Mouse (Mus musculus) G1E (cell line): Measurements from ENCODE around the gene Rasip1. TPM values are rescaled to one million over a fixed set of nuclear protein-coding genes. Genes with fewer than 3 reads are reported as not detected.

Experiments used
- ATAC-seq: 2 replicates; pipeline ENCODE4 v1.8.0; 2016; ENCODE audit warnings: mild to moderate bottlenecking; ENCODE audit not compliant: insufficient number of reproducible peaks, poor library complexity, low FRiP score, severe bottlenecking; ENCODE audit errors: extremely low read depth
- DNase-seq: peaks from one replicate; pipeline ENCODE4 v3.0.0; 2012; ENCODE audit warnings: low spot score
- H3K27me3 ChIP-seq: 2 replicates; pipeline ENCODE4 v1.6.1; 2012; ENCODE audit warnings: mild to moderate bottlenecking, low read length, inconsistent platforms; ENCODE audit not compliant: insufficient read depth
- H3K36me3 ChIP-seq: replicated peaks from 2 replicates; pipeline ENCODE3; 2012; ENCODE audit warnings: mild to moderate bottlenecking, inconsistent platforms
- H3K4me1 ChIP-seq: 2 replicates; pipeline ENCODE4 v1.6.1; 2012; ENCODE audit warnings: low read depth, low read length, inconsistent platforms, mixed read lengths; ENCODE audit not compliant: insufficient read depth
- H3K4me3 ChIP-seq: 2 replicates; pipeline ENCODE4 v1.5.1; 2012; ENCODE audit warnings: low read depth, mild to moderate bottlenecking, inconsistent platforms, low read length, moderate library complexity, mixed read lengths
- H3K9me3 ChIP-seq: replicated peaks from 2 replicates; pipeline ENCODE4 v1.6.1; 2012; ENCODE audit warnings: inconsistent platforms
- CTCF ChIP-seq: IDR thresholded peaks from 2 replicates; pipeline ENCODE4 v1.5.1; 2012; ENCODE audit warnings: low read depth, low read length, inconsistent platforms, mixed read lengths
- GATA1 ChIP-seq: IDR thresholded peaks from 2 replicates; pipeline ENCODE4 v1.6.1; 2012; ENCODE audit warnings: borderline replicate concordance, low read length, inconsistent platforms, mixed read lengths
- GATA2 ChIP-seq: IDR thresholded peaks from 2 replicates; pipeline ENCODE4 v1.6.1; 2012; ENCODE audit warnings: low read depth, low read length, inconsistent platforms, borderline replicate concordance
- POLR2AphosphoS5 ChIP-seq: IDR thresholded peaks from 2 replicates; pipeline ENCODE4 v1.6.1; 2012; ENCODE audit warnings: low read depth, low read length, inconsistent platforms; ENCODE audit not compliant: insufficient replicate concordance
- TAL1 ChIP-seq: conservative IDR thresholded peaks from 2 replicates; pipeline ENCODE4 v1.6.1; 2012; ENCODE audit warnings: low read depth, low read length, inconsistent platforms, mixed read lengths
- polyA plus RNA-seq: library from polyadenylated mRNA; stranded (reverse); fragments of >175 nt; gene quantifications from 2 replicates; pipeline ENCODE4 v1.2.3, GENCODE M21; 2012
- total RNA-seq, 2 experiments: library from RNA; stranded (forward) in 1 of 2; stranded (reverse) in 1 of 2; fragments of 200-1000 nt in 1 of 2; fragments of >200 nt in 1 of 2; fragmentation: Nextera tagmentation in 1 of 2; gene quantifications; 2 replicates each; pipeline ENCODE4 v1.2.3; 2014 to 2017

The Rasip1 gene
- total and polyA plus RNA-seq, 3 experiments = 0.11 to 0.95 (median 0.60) TPM

DNA sequence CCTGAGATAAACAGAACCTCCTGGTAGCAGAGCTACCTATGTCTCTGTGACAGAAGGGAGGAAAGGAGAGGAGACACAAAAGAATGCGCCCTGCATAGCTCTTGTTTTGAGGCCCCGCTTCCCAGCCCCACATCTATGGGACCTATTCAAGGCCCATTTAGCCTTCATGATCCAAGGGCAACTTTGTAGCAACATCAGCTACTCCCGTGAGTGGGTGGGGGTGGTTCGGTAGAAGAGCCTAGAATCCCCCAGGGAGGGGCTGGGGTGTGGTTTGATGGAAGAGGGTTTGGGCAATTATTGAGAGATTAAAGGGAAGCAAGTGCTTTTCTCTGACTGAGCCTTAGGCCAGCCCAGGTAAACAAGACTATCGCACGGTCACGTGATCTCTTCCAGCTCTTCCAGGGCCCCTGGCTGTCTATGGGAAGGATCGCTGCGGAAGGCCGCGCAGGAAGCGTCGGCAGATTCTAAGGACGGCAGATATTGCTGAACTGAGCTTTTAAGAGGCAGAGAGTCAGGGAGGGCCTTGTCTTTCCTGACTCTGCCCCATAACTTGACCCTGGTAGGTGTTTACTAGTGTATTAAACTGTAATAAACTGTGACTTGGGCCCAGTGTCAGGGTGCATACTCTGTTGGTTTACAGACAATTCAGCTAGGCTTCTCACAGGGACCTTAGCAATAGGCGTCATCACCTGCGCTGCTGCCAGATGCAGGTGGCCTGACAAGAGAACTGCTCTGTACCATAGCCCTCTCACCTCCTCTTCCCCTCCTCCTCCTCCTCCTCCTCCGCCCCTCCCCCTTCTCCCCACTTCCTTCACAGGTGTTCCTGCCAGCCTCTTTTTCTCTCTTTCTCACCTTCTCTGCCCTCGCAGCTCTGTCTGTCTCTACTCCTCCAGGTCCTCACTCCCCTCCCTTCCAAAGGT lies 28.1 kb upstream of the Rasip1 start:
- DNase-seq = no peak
- H3K4me1 ChIP-seq = peaks cover 28% of the 10 kb centered on the region
- H3K27me3 ChIP-seq = peaks cover 35% of the 10 kb centered on the region
- no peak overlapping the region for H3K4me3 ChIP-seq
- H3K36me3 ChIP-seq = no peaks in the 10 kb centered on the region
- no peak for ATAC-seq
- H3K9me3 ChIP-seq = no peaks in the 10 kb centered on the region
- TF ChIP-seq CTCF = no peak
- TF ChIP-seq GATA1 = no peak
- no peak for TF ChIP-seq GATA2
- no peak for TF ChIP-seq TAL1
- no peak for TF ChIP-seq POLR2AphosphoS5

DNA sequence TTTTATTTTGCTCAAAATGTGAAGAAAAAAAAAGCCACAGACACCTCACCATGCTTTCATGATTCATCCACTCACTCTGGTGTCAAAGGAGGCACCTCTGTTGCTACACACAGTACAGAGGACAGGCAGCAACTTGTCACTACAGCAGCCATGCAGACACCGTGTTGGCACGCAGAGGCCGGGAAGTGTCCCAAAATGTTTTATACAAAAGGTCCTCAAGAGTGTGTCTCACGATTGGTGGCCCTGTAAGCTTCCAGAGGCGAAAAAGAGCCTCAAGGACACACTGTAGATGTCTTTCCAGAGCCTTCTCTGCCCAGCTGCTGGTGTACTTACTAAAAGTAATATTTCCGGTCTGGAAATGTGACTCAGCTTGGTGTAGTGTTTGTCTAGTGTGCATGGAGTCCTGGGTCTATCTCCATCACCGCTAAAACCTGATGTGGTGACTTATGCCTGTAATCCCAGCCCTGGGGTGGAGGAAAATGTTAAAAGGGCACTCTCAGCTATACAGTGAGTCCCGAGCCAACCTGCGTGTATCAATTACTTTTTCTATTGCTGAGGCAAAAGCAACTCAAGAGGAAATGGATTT lies 21.5 kb upstream of the Rasip1 start:
- Histone ChIP-seq H3K4me1 (no peaks in the 10 kb centered on the region), H3K27me3 (peaks cover 28% of the 10 kb centered on the region), H3K36me3 (no peaks in the 10 kb centered on the region), H3K9me3 (no peaks in the 10 kb centered on the region), H3K4me3 (no peak overlapping the region)
- ATAC-seq = no peak
- no peak for DNase-seq
- TF ChIP-seq CTCF (no peak), GATA1 (no peak), TAL1 (no peak), GATA2 (no peak), POLR2AphosphoS5 (no peak)

GRCm38 (mm10) chr7:45609511-45609910 lies 17.8 kb upstream of the Rasip1 start:
- ATAC-seq = no peak
- TF ChIP-seq POLR2AphosphoS5 (no peak), GATA2 (no peak), CTCF (no peak), TAL1 (no peak), GATA1 (no peak)
- H3K4me3 ChIP-seq = no peak overlapping the region
- H3K4me1 ChIP-seq = no peaks in the 10 kb centered on the region
- DNase-seq = no peak
- no peaks in the 10 kb centered on the region for H3K36me3 ChIP-seq
- H3K27me3 ChIP-seq = peaks cover 30% of the 10 kb centered on the region
- no peaks in the 10 kb centered on the region for H3K9me3 ChIP-seq

DNA sequence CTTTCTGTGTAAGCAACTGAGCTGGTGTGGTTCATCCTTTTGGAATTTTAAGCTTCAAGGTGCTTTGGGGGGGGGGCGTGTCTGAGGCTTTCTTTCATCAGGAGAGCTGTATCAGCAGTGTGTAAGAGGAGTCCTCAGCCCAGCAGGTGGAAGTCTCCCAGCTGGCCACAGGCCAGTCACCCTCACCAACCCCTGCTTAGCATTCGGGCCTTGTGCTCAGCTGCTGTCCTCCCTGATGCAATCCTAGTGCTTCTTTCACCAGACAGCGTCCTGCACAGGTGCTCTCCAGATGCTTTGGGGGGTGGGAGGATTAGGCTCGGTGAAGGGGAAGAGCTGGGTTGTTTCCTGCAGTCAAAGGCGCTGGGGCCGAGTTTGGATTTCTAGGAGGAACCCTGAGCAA lies 11.0 kb upstream of the Rasip1 start:
- H3K27me3 ChIP-seq = peaks cover 51% of the 10 kb centered on the region
- no peaks in the 10 kb centered on the region for H3K9me3 ChIP-seq
- TF ChIP-seq GATA2 = no peak
- TF ChIP-seq TAL1 = no peak
- no peak for TF ChIP-seq GATA1
- no peak for TF ChIP-seq POLR2AphosphoS5
- TF ChIP-seq CTCF = no peak
- no peak for DNase-seq
- H3K36me3 ChIP-seq = no peaks in the 10 kb centered on the region
- no peak overlapping the region for H3K4me3 ChIP-seq
- no peak for ATAC-seq
- H3K4me1 ChIP-seq = 0 out of 2 replicates have a peak, but pooled peaks cover 2% of the 10 kb centered on the region

GRCm38 (mm10) chr7:45617042-45617695 lies 10.1 kb upstream of the Rasip1 start, which contains the start of gene Fut1:
Fut1 (plus strand) TSS chr7:45617289.
- H3K9me3 ChIP-seq = no peaks in the 10 kb centered on the region
- ATAC-seq (no peak), DNase-seq (no peak)
- H3K4me3 ChIP-seq = no peak within 1 kb of the TSS
- H3K4me1 ChIP-seq = 0 out of 2 replicates have a peak, but pooled peaks cover 2% of the 10 kb centered on the region
- H3K27me3 ChIP-seq = peaks cover 51% of the 10 kb centered on the region
- TF ChIP-seq GATA1 (no peak), TAL1 (no peak), POLR2AphosphoS5 (no peak), CTCF (no peak), GATA2 (no peak)
- no peaks in the 10 kb centered on the region for H3K36me3 ChIP-seq
